Mouse (Mus musculus): ENCODE data around the gene Olfr608. TPM values are rescaled to one million over a fixed set of nuclear protein-coding genes. Genes with fewer than 3 reads are reported as not detected.
"Not testable (repeated sequence)": the region's sequence is repeated elsewhere in the genome, so short reads cannot be mapped to it uniquely, and the experiment has no call there.

The Olfr608 gene
- polyA plus RNA-seq (2012; rRNA removed): not detected in 2 replicates

GRCm38 (mm10) chr7:103469577-103469976 is at the start of gene Olfr608:
Gene Olfr608 (plus strand): TSS chr7:103469877.
- Histone ChIP-seq H3K27me3 (ENCODE audit: control insufficient read depth, insufficient read depth, low read length) (no peaks in the 10 kb centered on the region), H3K4me1 (ENCODE audit: control insufficient read depth, insufficient read depth, insufficient read length, low read length) (no peaks in the 10 kb centered on the region), H3K27ac (ENCODE audit: insufficient read depth, low read depth, low read length) (no peak within 1 kb of the TSS), H3K4me3 (ENCODE audit: low read depth, low read length) (no peak within 1 kb of the TSS), H3K36me3 (ENCODE audit: control insufficient read depth, insufficient read depth, low read length) (no peaks in the 10 kb centered on the region)
- TF ChIP-seq CTCF (IDR thresholded peaks at IDR 0.05; ENCODE audit: extremely low read depth, insufficient read length, insufficient replicate concordance, low read depth, low read length): no peak

- H3K36me3 ChIP-seq (ENCODE audit: control insufficient read depth, insufficient read depth, low read length): no peaks in the 10 kb centered on the region
- H3K4me1 ChIP-seq (ENCODE audit: control insufficient read depth, insufficient read depth, insufficient read length, low read length): no peaks in the 10 kb centered on the region
- TF ChIP-seq POLR2A (IDR thresholded peaks at IDR 0.05; ENCODE audit: low read depth, low read length) (no peak), CTCF (IDR thresholded peaks at IDR 0.05; ENCODE audit: extremely low read depth, insufficient read length, insufficient replicate concordance, low read depth, low read length) (no peak)
- no peak within 1 kb of the TSS for H3K27ac ChIP-seq (ENCODE audit: insufficient read depth, low read depth, low read length)
- H3K27me3 ChIP-seq (ENCODE audit: control insufficient read depth, insufficient read depth, low read length): no peaks in the 10 kb centered on the region
- no peak within 1 kb of the TSS for H3K4me3 ChIP-seq (ENCODE audit: low read depth, low read length)
- WGBS: 74% methylated on average over 1 of the region's 1 CpGs
Observed at GRCm38 (mm10) chr7:103445339-103445738, 24.3 kb upstream of the Olfr608 start, which contains the start of gene Olfr605. Gene Olfr605 (minus strand): TSS chr7:103445439.

- Histone ChIP-seq H3K4me3 (ENCODE audit: low read depth, low read length) (no peak within 1 kb of the TSS), H3K27me3 (ENCODE audit: control insufficient read depth, insufficient read depth, low read length) (no peaks in the 10 kb centered on the region), H3K27ac (ENCODE audit: insufficient read depth, low read depth, low read length) (no peak within 1 kb of the TSS), H3K4me1 (ENCODE audit: control insufficient read depth, insufficient read depth, insufficient read length, low read length) (no peaks in the 10 kb centered on the region), H3K36me3 (ENCODE audit: control insufficient read depth, insufficient read depth, low read length) (no peaks in the 10 kb centered on the region)
- no peak for TF ChIP-seq POLR2A (IDR thresholded peaks at IDR 0.05; ENCODE audit: low read depth, low read length)
- TF ChIP-seq CTCF (IDR thresholded peaks at IDR 0.05; ENCODE audit: extremely low read depth, insufficient read length, insufficient replicate concordance, low read depth, low read length): no peak
- WGBS: 93% methylated on average over 2 of the region's 2 CpGs
Observed at GRCm38 (mm10) chr7:103448746-103449145, 20.9 kb upstream of the Olfr608 start, which contains the start of gene Olfr606. Gene Olfr606 (plus strand): TSS chr7:103449046.

GRCm38 (mm10) chr7:103460590-103460989 is 9.1 kb upstream of the Olfr608 start:
- TF ChIP-seq POLR2A (IDR thresholded peaks at IDR 0.05; ENCODE audit: low read depth, low read length) (no peak), CTCF (IDR thresholded peaks at IDR 0.05; ENCODE audit: extremely low read depth, insufficient read length, insufficient replicate concordance, low read depth, low read length) (no peak)
- WGBS: 87% methylated on average over 5 of the region's 5 CpGs
- Histone ChIP-seq H3K36me3 (ENCODE audit: control insufficient read depth, insufficient read depth, low read length) (no peaks in the 10 kb centered on the region), H3K27ac (ENCODE audit: insufficient read depth, low read depth, low read length) (no peak overlapping the region), H3K4me1 (ENCODE audit: control insufficient read depth, insufficient read depth, insufficient read length, low read length) (no peaks in the 10 kb centered on the region), H3K27me3 (ENCODE audit: control insufficient read depth, insufficient read depth, low read length) (no peaks in the 10 kb centered on the region), H3K4me3 (ENCODE audit: low read depth, low read length) (no peak overlapping the region)

GRCm38 (mm10) chr7:103477106-103477505 is 7.4 kb downstream of the Olfr608 start:
- not testable (repeated sequence) for H3K4me3 ChIP-seq (ENCODE audit: low read depth, low read length); H3K36me3 ChIP-seq (ENCODE audit: control insufficient read depth, insufficient read depth, low read length)
- WGBS: 68% methylated on average over 9 of the region's 9 CpGs

GRCm38 (mm10) chr7:103497962-103498361 is 28.3 kb downstream of the Olfr608 start, which contains the start of gene Olfr609:
Gene Olfr609 (minus strand): TSS chr7:103498062.
- H3K36me3 ChIP-seq (ENCODE audit: control insufficient read depth, insufficient read depth, low read length): no peaks in the 10 kb centered on the region
- no peak within 1 kb of the TSS for H3K27ac ChIP-seq (ENCODE audit: insufficient read depth, low read depth, low read length)
- no peak within 1 kb of the TSS for H3K4me3 ChIP-seq (ENCODE audit: low read depth, low read length)
- 44% methylated on average over 1 of the region's 1 CpGs for WGBS
- no peaks in the 10 kb centered on the region for H3K4me1 ChIP-seq (ENCODE audit: control insufficient read depth, insufficient read depth, insufficient read length, low read length)
- TF ChIP-seq POLR2A (IDR thresholded peaks at IDR 0.05; ENCODE audit: low read depth, low read length) (no peak), CTCF (IDR thresholded peaks at IDR 0.05; ENCODE audit: extremely low read depth, insufficient read length, insufficient replicate concordance, low read depth, low read length) (no peak)
- H3K27me3 ChIP-seq (ENCODE audit: control insufficient read depth, insufficient read depth, low read length): no peaks in the 10 kb centered on the region

More at GRCm38 (mm10) chr7:103477106-103477505, 7.4 kb downstream of the Olfr608 start:
- not testable (repeated sequence) for H3K4me1 ChIP-seq (ENCODE audit: control insufficient read depth, insufficient read depth, insufficient read length, low read length); H3K27ac ChIP-seq (ENCODE audit: insufficient read depth, low read depth, low read length); H3K27me3 ChIP-seq (ENCODE audit: control insufficient read depth, insufficient read depth, low read length)

- no peak within 1 kb of the TSS for H3K27ac ChIP-seq (ENCODE audit: insufficient read depth, low read depth, low read length)
- no peaks in the 10 kb centered on the region for H3K27me3 ChIP-seq (ENCODE audit: control insufficient read depth, insufficient read depth, low read length)
- TF ChIP-seq POLR2A (IDR thresholded peaks at IDR 0.05; ENCODE audit: low read depth, low read length) (no peak), CTCF (IDR thresholded peaks at IDR 0.05; ENCODE audit: extremely low read depth, insufficient read length, insufficient replicate concordance, low read depth, low read length) (no peak)
- no peaks in the 10 kb centered on the region for H3K4me1 ChIP-seq (ENCODE audit: control insufficient read depth, insufficient read depth, insufficient read length, low read length)
- H3K4me3 ChIP-seq (ENCODE audit: low read depth, low read length): no peak within 1 kb of the TSS
- no peaks in the 10 kb centered on the region for H3K36me3 ChIP-seq (ENCODE audit: control insufficient read depth, insufficient read depth, low read length)
- 80% methylated on average over 2 of the region's 2 CpGs for WGBS
Observed at GRCm38 (mm10) chr7:103512022-103512421, 42.3 kb downstream of the Olfr608 start, which contains the start of gene Olfr610. Gene Olfr610 (minus strand): TSS chr7:103512122.

- not testable (repeated sequence) for H3K4me1 ChIP-seq (ENCODE audit: control insufficient read depth, insufficient read depth, insufficient read length, low read length); H3K27me3 ChIP-seq (ENCODE audit: control insufficient read depth, insufficient read depth, low read length); H3K27ac ChIP-seq (ENCODE audit: insufficient read depth, low read depth, low read length); H3K4me3 ChIP-seq (ENCODE audit: low read depth, low read length); H3K36me3 ChIP-seq (ENCODE audit: control insufficient read depth, insufficient read depth, low read length)
- 49% methylated on average over 1 of the region's 1 CpGs for WGBS
Observed at GRCm38 (mm10) chr7:103520746-103521145, 51.1 kb downstream of the Olfr608 start, which contains the start of gene Olfr611. Gene Olfr611 (minus strand): TSS chr7:103520846.

Other genes starting within 250 kb of the Olfr608 start
- gene Usp17ld, start 217.4 kb upstream of the Olfr608 start, polyA plus RNA-seq (2012; rRNA removed): not detected in 2 replicates
- not detected in 2 replicates for gene Olfr596, start 164.2 kb upstream of the Olfr608 start, polyA plus RNA-seq (2012; rRNA removed)
- not detected in 2 replicates for gene Olfr597, start 153.6 kb upstream of the Olfr608 start, polyA plus RNA-seq (2012; rRNA removed)
- gene Olfr598, start 146.3 kb upstream of the Olfr608 start, polyA plus RNA-seq (2012; rRNA removed): not detected in 2 replicates
- not detected in 2 replicates for gene Olfr599, start 134.0 kb upstream of the Olfr608 start, polyA plus RNA-seq (2012; rRNA removed)
- not detected in 2 replicates for gene Olfr600, start 120.2 kb upstream of the Olfr608 start, polyA plus RNA-seq (2012; rRNA removed)
- gene Olfr601, start 107.2 kb upstream of the Olfr608 start, polyA plus RNA-seq (2012; rRNA removed): not detected in 2 replicates
- not detected in 2 replicates for gene Olfr603, start 83.7 kb upstream of the Olfr608 start, polyA plus RNA-seq (2012; rRNA removed)
- gene Usp17lc, start 54.8 kb upstream of the Olfr608 start, polyA plus RNA-seq (2012; rRNA removed): not detected in 2 replicates
- not detected in 2 replicates for gene Olfr605, start 24.4 kb upstream of the Olfr608 start, polyA plus RNA-seq (2012; rRNA removed)
- gene Olfr606, start 20.8 kb upstream of the Olfr608 start, polyA plus RNA-seq (2012; rRNA removed): not detected in 2 replicates
- not detected in 2 replicates for gene Olfr607, start 5.7 kb upstream of the Olfr608 start, polyA plus RNA-seq (2012; rRNA removed)
- gene Olfr609, start 28.2 kb downstream of the Olfr608 start, polyA plus RNA-seq (2012; rRNA removed): not detected in 2 replicates
- not detected in 2 replicates for gene Olfr610, start 42.2 kb downstream of the Olfr608 start, polyA plus RNA-seq (2012; rRNA removed)
- not detected in 2 replicates for gene Olfr611, start 51.0 kb downstream of the Olfr608 start, polyA plus RNA-seq (2012; rRNA removed)
- not detected in 2 replicates for gene Olfr612, start 72.8 kb downstream of the Olfr608 start, polyA plus RNA-seq (2012; rRNA removed)
- not detected in 2 replicates for gene Olfr613, start 78.2 kb downstream of the Olfr608 start, polyA plus RNA-seq (2012; rRNA removed)
- gene Olfr615, start 86.2 kb downstream of the Olfr608 start, polyA plus RNA-seq (2012; rRNA removed): not detected in 2 replicates
- not detected in 2 replicates for gene Olfr616, start 99.3 kb downstream of the Olfr608 start, polyA plus RNA-seq (2012; rRNA removed)
- gene Olfr617, start 103.2 kb downstream of the Olfr608 start, polyA plus RNA-seq (2012; rRNA removed): not detected in 2 replicates
- gene Olfr618, start 120.2 kb downstream of the Olfr608 start, polyA plus RNA-seq (2012; rRNA removed): not detected in 2 replicates
- not detected in 2 replicates for gene Olfr619, start 130.7 kb downstream of the Olfr608 start, polyA plus RNA-seq (2012; rRNA removed)
- gene Olfr620, start 142.7 kb downstream of the Olfr608 start, polyA plus RNA-seq (2012; rRNA removed): not detected in 2 replicates
- not detected in 2 replicates for gene Olfr622, start 172.8 kb downstream of the Olfr608 start, polyA plus RNA-seq (2012; rRNA removed)
- gene Olfr623, start 193.8 kb downstream of the Olfr608 start, polyA plus RNA-seq (2012; rRNA removed): not detected in 2 replicates
- not detected in 2 replicates for gene Olfr624, start 201.3 kb downstream of the Olfr608 start, polyA plus RNA-seq (2012; rRNA removed)
- gene Olfr625-ps1, start 212.8 kb downstream of the Olfr608 start, polyA plus RNA-seq (2012; rRNA removed): not detected in 2 replicates
- gene Olfr243, start 244.8 kb downstream of the Olfr608 start, polyA plus RNA-seq (2012; rRNA removed): not detected in 2 replicates

Measured in small intestine, adult 2 months (tissue).